Comparison of ENCODE assay signal across 8 mouse cellular contexts in the genomic region with DNA sequence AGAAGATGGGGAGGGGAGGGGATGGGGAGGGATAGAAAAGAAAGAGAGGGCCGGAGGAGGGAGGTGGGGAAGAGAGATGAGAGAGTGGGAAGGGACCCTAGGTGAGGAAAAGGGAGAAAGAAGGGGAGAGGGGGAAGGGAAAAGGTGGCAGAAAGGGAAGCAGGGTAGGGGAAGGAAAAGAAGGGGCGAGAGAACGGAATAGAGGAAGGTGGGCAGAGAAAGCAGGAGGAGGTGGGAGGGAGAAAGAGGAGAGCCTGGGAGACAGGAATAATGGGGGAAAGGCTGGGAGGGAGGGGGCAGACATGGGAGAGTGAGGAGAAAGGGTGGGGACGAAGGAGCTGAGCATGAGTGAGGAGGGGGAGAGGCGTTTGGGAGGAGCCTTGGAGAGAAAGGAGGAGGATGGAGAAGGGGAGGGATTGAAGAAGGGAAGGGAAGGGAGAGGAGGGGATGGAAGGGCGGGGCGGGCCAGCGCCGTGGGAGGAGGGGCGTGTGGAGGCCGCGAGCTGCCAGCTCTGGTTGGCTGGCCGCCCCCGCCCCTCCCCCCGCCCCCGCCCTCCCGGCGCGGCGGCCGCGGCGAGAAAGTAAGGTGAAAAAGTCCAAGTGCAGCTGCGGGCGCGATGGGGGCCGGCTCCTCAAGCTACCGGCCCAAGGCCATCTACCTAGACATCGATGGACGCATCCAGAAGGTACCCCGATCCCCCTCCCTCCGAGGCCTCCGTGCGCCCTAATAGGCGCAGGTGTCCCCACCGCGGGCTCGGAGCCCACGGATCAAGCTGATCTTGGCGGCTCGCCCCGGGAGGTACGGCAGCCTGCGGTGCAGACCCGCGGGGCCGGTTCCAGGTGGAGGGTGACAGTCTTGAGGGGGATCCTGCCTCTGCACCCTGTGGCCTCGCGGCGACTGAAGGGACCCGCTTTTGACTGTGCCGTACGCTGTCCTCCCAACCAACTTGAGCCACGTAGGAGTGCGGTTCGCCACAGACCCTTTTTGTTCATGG. TPM values are rescaled to one million over a fixed set of nuclear protein-coding genes. Genes with fewer than 3 reads are reported as not detected.
DNase-seq lines count a peak whose midpoint lies in the region; ATAC-seq and TF ChIP-seq lines count a peak whose summit lies in the region.

Gene Pde9a (plus strand): TSS at position 540 of the 995 bp plus-strand sequence.

- no peaks in the 10 kb centered on the region for H3K9me3 ChIP-seq in erythroblast, embryonic 14.5 days (ENCODE audit: control insufficient read depth, low read length)
- H3K9me3 ChIP-seq in embryonic facial prominence, embryonic 15.5 days (replicated peaks): no peaks in the 10 kb centered on the region
- H3K9me3 ChIP-seq in heart, embryonic 11.5 days (replicated peaks; ENCODE audit: control insufficient read depth, low read length): no peaks in the 10 kb centered on the region
- H3K9me3 ChIP-seq in kidney, embryonic 14.5 days (ENCODE audit: control insufficient read depth, low read length): no peaks in the 10 kb centered on the region
- no peaks in the 10 kb centered on the region for H3K9me3 ChIP-seq in limb, embryonic 14.5 days (ENCODE audit: control insufficient read depth, low read length)
- H3K9me3 ChIP-seq in midbrain, postnatal 0 days (ENCODE audit: low read length): no peaks in the 10 kb centered on the region
- H3K9me3 ChIP-seq in stomach, postnatal 0 days (ENCODE audit: control insufficient read depth, low read length): no peaks in the 10 kb centered on the region

- H3K36me3 ChIP-seq in erythroblast, embryonic 14.5 days (ENCODE audit: control insufficient read depth): no peaks in the 10 kb centered on the region
- no peaks in the 10 kb centered on the region for H3K36me3 ChIP-seq in embryonic facial prominence, embryonic 15.5 days
- no peaks in the 10 kb centered on the region for H3K36me3 ChIP-seq in heart, embryonic 11.5 days (ENCODE audit: control insufficient read depth, insufficient read depth, low read length)
- H3K36me3 ChIP-seq in kidney, embryonic 14.5 days (ENCODE audit: control insufficient read depth, insufficient read depth, low read length): no peaks in the 10 kb centered on the region
- no peaks in the 10 kb centered on the region for H3K36me3 ChIP-seq in limb, embryonic 14.5 days (ENCODE audit: control insufficient read depth, insufficient read depth, low read length)
- no peaks in the 10 kb centered on the region for H3K36me3 ChIP-seq in midbrain, postnatal 0 days (ENCODE audit: insufficient read depth, low read length)
- H3K36me3 ChIP-seq in stomach, postnatal 0 days (ENCODE audit: control insufficient read depth, insufficient read depth, low read length): no peaks in the 10 kb centered on the region

- peak; percentile 89 for DNase-seq in limb, embryonic 14.5 days (ENCODE audit: low spot score)
- peak; percentile 89 for DNase-seq in midbrain, postnatal 0 days (ENCODE audit: low spot score)
- peak; percentile 80 for DNase-seq in stomach, postnatal 0 days (ENCODE audit: low spot score)

- TF ChIP-seq POLR2A in limb, embryonic 14.5 days (IDR thresholded peaks at IDR 0.05; ENCODE audit: borderline replicate concordance, extremely low read depth, insufficient read depth, insufficient read length): 0 out of 2 replicates have a peak, but pooled peaks have one; percentile 14

- no peak for ATAC-seq in erythroblast, adult 5-6 weeks (replicated peaks; ENCODE audit: low FRiP score, poor library complexity, severe bottlenecking)
- ATAC-seq in embryonic facial prominence, embryonic 15.5 days (ENCODE audit: insufficient number of reproducible peaks, low FRiP score, low TSS enrichment, low read depth): peak; percentile 84
- ATAC-seq in heart, embryonic 11.5 days (replicated peaks; ENCODE audit: insufficient number of reproducible peaks, low FRiP score, low TSS enrichment): peak; percentile 53
- peak; percentile 86 for ATAC-seq in kidney, embryonic 14.5 days (ENCODE audit: low FRiP score, low TSS enrichment)
- peak; percentile 88 for ATAC-seq in limb, embryonic 14.5 days (ENCODE audit: low FRiP score, low read depth)
- peak; percentile 88 for ATAC-seq in midbrain, postnatal 0 days (ENCODE audit: low FRiP score)
- peak; percentile 68; the same call in 1 of the 2 replicates for ATAC-seq in stomach, postnatal 0 days (ENCODE audit: low FRiP score, low TSS enrichment)

- peak within 1 kb of the TSS; percentile 53 for H3K9ac ChIP-seq in embryonic facial prominence, embryonic 15.5 days
- H3K9ac ChIP-seq in heart, embryonic 11.5 days (ENCODE audit: low read depth, low read length): peak within 1 kb of the TSS; percentile 81
- peak within 1 kb of the TSS; percentile 76 for H3K9ac ChIP-seq in kidney, embryonic 14.5 days (ENCODE audit: low read depth, low read length)
- peak within 1 kb of the TSS; percentile 74 for H3K9ac ChIP-seq in limb, embryonic 14.5 days (ENCODE audit: low read depth, low read length, severe bottlenecking)
- peak within 1 kb of the TSS; percentile 79 for H3K9ac ChIP-seq in midbrain, postnatal 0 days (replicated peaks; ENCODE audit: low read length, poor library complexity, severe bottlenecking)
- H3K9ac ChIP-seq in stomach, postnatal 0 days (ENCODE audit: low read length): peak within 1 kb of the TSS; percentile 75

- WGBS in embryonic facial prominence, embryonic 15.5 days: under 1% methylated on average over 52 of the region's 56 CpGs
- 1% methylated on average over 38 of the region's 56 CpGs for WGBS in heart, embryonic 11.5 days (ENCODE audit: insufficient replicate concordance)
- WGBS in kidney, embryonic 14.5 days: under 1% methylated on average over 40 of the region's 56 CpGs
- under 1% methylated on average over 38 of the region's 56 CpGs for WGBS in limb, embryonic 14.5 days
- under 1% methylated on average over 33 of the region's 56 CpGs for WGBS in midbrain, postnatal 0 days
- 3% methylated on average over 25 of the region's 56 CpGs for WGBS in stomach, postnatal 0 days

- peaks cover 37% of the 10 kb centered on the region for H3K27me3 ChIP-seq in erythroblast, embryonic 14.5 days (ENCODE audit: control insufficient read depth)
- no peaks in the 10 kb centered on the region for H3K27me3 ChIP-seq in embryonic facial prominence, embryonic 15.5 days
- peaks cover 12% of the 10 kb centered on the region for H3K27me3 ChIP-seq in heart, embryonic 11.5 days (ENCODE audit: control insufficient read depth, insufficient read depth, low read length)
- H3K27me3 ChIP-seq in kidney, embryonic 14.5 days (ENCODE audit: control insufficient read depth, insufficient read depth, low read length): peaks cover 11% of the 10 kb centered on the region
- H3K27me3 ChIP-seq in limb, embryonic 14.5 days (ENCODE audit: control insufficient read depth, insufficient read depth, low read length): no peaks in the 10 kb centered on the region
- no peaks in the 10 kb centered on the region for H3K27me3 ChIP-seq in midbrain, postnatal 0 days (ENCODE audit: insufficient read depth, low read length)
- no peaks in the 10 kb centered on the region for H3K27me3 ChIP-seq in stomach, postnatal 0 days (ENCODE audit: control insufficient read depth, insufficient read depth, low read length)

- peak within 1 kb of the TSS; percentile 55 for H3K27ac ChIP-seq in embryonic facial prominence, embryonic 15.5 days (replicated peaks)
- H3K27ac ChIP-seq in heart, embryonic 11.5 days (ENCODE audit: low read depth, low read length): peak within 1 kb of the TSS; percentile 6; the same call in 1 of the 2 replicates
- H3K27ac ChIP-seq in kidney, embryonic 14.5 days (ENCODE audit: low read depth, low read length): peak within 1 kb of the TSS; percentile 24; the same call in 1 of the 2 replicates
- H3K27ac ChIP-seq in limb, embryonic 14.5 days (replicated peaks; ENCODE audit: low read depth, low read length): peak within 1 kb of the TSS; percentile 55; the same call in 1 of the 2 replicates
- peak within 1 kb of the TSS; percentile 59 for H3K27ac ChIP-seq in midbrain, postnatal 0 days (ENCODE audit: low read depth, low read length)
- peak within 1 kb of the TSS; percentile 40 for H3K27ac ChIP-seq in stomach, postnatal 0 days (replicated peaks)

- H3K4me3 ChIP-seq in erythroblast, embryonic 14.5 days (replicated peaks): peak within 1 kb of the TSS; percentile 48
- peak within 1 kb of the TSS; percentile 74 for H3K4me3 ChIP-seq in embryonic facial prominence, embryonic 15.5 days (replicated peaks)
- peak within 1 kb of the TSS; percentile 73 for H3K4me3 ChIP-seq in heart, embryonic 11.5 days (ENCODE audit: low read depth, low read length)
- peak within 1 kb of the TSS; percentile 83 for H3K4me3 ChIP-seq in kidney, embryonic 14.5 days (ENCODE audit: low read length)
- peak within 1 kb of the TSS; percentile 75 for H3K4me3 ChIP-seq in limb, embryonic 14.5 days (replicated peaks; ENCODE audit: low read length)
- H3K4me3 ChIP-seq in midbrain, postnatal 0 days (ENCODE audit: low read depth, low read length): peak within 1 kb of the TSS; percentile 86
- H3K4me3 ChIP-seq in stomach, postnatal 0 days (ENCODE audit: low read depth, low read length): peak within 1 kb of the TSS; percentile 68

- peak within 1 kb of the TSS; percentile 93 for H3K4me2 ChIP-seq in embryonic facial prominence, embryonic 15.5 days (replicated peaks)
- H3K4me2 ChIP-seq in heart, embryonic 11.5 days: peak within 1 kb of the TSS; percentile 99
- peak within 1 kb of the TSS; percentile 96 for H3K4me2 ChIP-seq in kidney, embryonic 14.5 days (replicated peaks; ENCODE audit: low read depth, low read length)
- H3K4me2 ChIP-seq in limb, embryonic 14.5 days (replicated peaks; ENCODE audit: low read depth, low read length, severe bottlenecking): peak within 1 kb of the TSS; percentile 58
- peak within 1 kb of the TSS; percentile 78 for H3K4me2 ChIP-seq in midbrain, postnatal 0 days (ENCODE audit: low read depth, low read length, poor library complexity, severe bottlenecking)
- H3K4me2 ChIP-seq in stomach, postnatal 0 days (replicated peaks; ENCODE audit: low read depth): peak within 1 kb of the TSS; percentile 93

- H3K4me1 ChIP-seq in erythroblast, embryonic 14.5 days (ENCODE audit: control insufficient read depth): peaks cover 3% of the 10 kb centered on the region
- peaks cover 38% of the 10 kb centered on the region for H3K4me1 ChIP-seq in embryonic facial prominence, embryonic 15.5 days
- peaks cover 15% of the 10 kb centered on the region for H3K4me1 ChIP-seq in heart, embryonic 11.5 days (ENCODE audit: control insufficient read depth, insufficient read depth, low read length)
- H3K4me1 ChIP-seq in kidney, embryonic 14.5 days (ENCODE audit: control insufficient read depth, insufficient read depth, low read length): peaks cover 33% of the 10 kb centered on the region
- peaks cover 29% of the 10 kb centered on the region for H3K4me1 ChIP-seq in limb, embryonic 14.5 days (ENCODE audit: control insufficient read depth, insufficient read depth, low read length)
- H3K4me1 ChIP-seq in midbrain, postnatal 0 days (ENCODE audit: insufficient read depth, low read length): peaks cover 24% of the 10 kb centered on the region
- H3K4me1 ChIP-seq in stomach, postnatal 0 days (replicated peaks; ENCODE audit: control insufficient read depth, insufficient read depth): peaks cover 13% of the 10 kb centered on the region

- no peak for TF ChIP-seq EP300 in stomach, postnatal 0 days (optimal IDR thresholded peaks at IDR 0.05)

- TF ChIP-seq CTCF in midbrain, postnatal 0 days (IDR thresholded peaks at IDR 0.05): no peak
- TF ChIP-seq CTCF in stomach, postnatal 0 days (IDR thresholded peaks at IDR 0.05; ENCODE audit: low read depth): no peak

RNA-seq across cellular contexts. Expression of gene Pde9a, which starts in this region (rescaled TPM):
- not detected in 2 replicates for polyA plus RNA-seq in erythroblast, embryonic 14.5 days (2012)
- not detected in 2 replicates for total RNA-seq in erythroblast, adult 5-6 weeks (2015; ENCODE audit: low replicate concordance)
- not detected in 2 replicates for total RNA-seq in erythroblast, adult 5-6 weeks (2017; ENCODE audit: low replicate concordance)
- 16.5 and 18.1 TPM in 2 replicates for polyA plus RNA-seq in embryonic facial prominence, embryonic 15.5 days (2015; fragmentation: Nextera tagmentation; extraction: Ambion mirVana)
- 7.1 and 9.9 TPM in 2 replicates for polyA plus RNA-seq in heart, embryonic 11.5 days (2014; fragmentation: Nextera tagmentation; extraction: Ambion mirVana)
- 30.8 and 37.6 TPM in 2 replicates for polyA plus RNA-seq in kidney, embryonic 14.5 days (2014; fragmentation: Nextera tagmentation; extraction: Ambion mirVana)
- polyA plus RNA-seq in limb, embryonic 14.5 days (2012; rRNA removed): 47.3 and 77.7 TPM in 2 replicates
- polyA plus RNA-seq in limb, embryonic 14.5 days (2014; fragmentation: Nextera tagmentation; extraction: Ambion mirVana): 27.2 and 33.5 TPM in 2 replicates
- total RNA-seq in midbrain, postnatal 0 days (2014; rRNA removed): 27.3 and 40.2 TPM in 2 replicates
- 32.2 and 36.4 TPM in 2 replicates for polyA plus RNA-seq in midbrain, postnatal 0 days (2015; fragmentation: Nextera tagmentation; extraction: Ambion mirVana)
- polyA plus RNA-seq in stomach, postnatal 0 days (2015; fragmentation: Nextera tagmentation; extraction: Ambion mirVana): 11.6 and 12.1 TPM in 2 replicates

Comparison
In these comparisons a context has a peak if more than half of its experiments do, and no peak if none do; other contexts are left out.
1. RNA of gene Pde9a (total RNA-seq): 27.3 to 40.2 TPM in midbrain, postnatal 0 days; not detected in erythroblast, adult 5-6 weeks; every median in the first group is over 10 times any median in the second.
2. H3K27ac ChIP-seq: peak in every context shown above with its lines; median percentile 59 in midbrain, postnatal 0 days; 55 in embryonic facial prominence, embryonic 15.5 days; 55 in limb, embryonic 14.5 days; 40 in stomach, postnatal 0 days; 24 in kidney, embryonic 14.5 days; 6 in heart, embryonic 11.5 days.
3. Peak in every context shown above with its lines, with median percentiles within 50 percentile points of each other: H3K4me3 ChIP-seq, H3K4me2 ChIP-seq, H3K9ac ChIP-seq and DNase-seq.